Mouse (Mus musculus): Measurements from ENCODE around the gene Pxdn.

The Pxdn gene

DNA sequence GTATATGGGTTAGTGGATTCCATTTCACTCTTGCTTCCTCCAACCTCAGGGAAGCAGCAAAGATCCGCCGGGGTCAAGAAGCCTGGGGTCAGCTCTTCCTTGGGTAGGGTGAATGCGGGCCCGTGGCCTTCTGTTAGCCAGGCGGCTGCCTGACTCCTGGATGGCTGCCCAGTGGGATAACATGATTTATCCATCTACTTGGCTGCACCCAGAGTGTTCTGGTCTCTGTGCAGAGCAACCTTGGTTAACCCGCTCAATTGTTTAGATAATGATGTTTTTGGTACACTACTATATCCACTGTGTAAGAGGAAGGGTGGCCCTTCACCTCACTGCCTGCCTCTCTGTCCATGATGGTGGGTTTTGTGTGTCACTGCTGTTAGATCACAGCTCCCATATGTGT, 14.7 kb downstream of the Pxdn start:
- peak; percentile 32 for DNase-seq (ENCODE audit: low read depth, low spot score)

DNA sequence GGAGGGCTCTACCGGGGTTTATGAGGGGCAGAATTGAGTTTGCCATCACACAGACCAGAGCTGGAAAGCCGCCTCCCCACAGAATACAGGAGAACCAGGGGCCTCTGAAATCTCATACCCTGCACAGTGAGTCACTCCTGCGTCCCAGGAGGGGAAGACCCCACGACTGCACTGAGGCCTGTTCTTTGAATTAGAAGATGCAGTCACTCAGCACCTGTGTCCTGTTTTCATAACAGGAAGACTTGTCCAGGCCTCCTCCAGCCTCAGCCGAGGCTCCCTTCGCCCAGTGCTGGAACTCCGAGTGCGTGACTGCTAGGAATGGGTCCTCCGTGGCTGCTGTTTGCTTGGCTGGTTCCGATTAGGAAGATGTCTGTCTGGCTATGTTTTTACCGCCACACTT, 16.6 kb downstream of the Pxdn start:
- DNase-seq (ENCODE audit: low read depth, low spot score) = peak; percentile 71

DNA sequence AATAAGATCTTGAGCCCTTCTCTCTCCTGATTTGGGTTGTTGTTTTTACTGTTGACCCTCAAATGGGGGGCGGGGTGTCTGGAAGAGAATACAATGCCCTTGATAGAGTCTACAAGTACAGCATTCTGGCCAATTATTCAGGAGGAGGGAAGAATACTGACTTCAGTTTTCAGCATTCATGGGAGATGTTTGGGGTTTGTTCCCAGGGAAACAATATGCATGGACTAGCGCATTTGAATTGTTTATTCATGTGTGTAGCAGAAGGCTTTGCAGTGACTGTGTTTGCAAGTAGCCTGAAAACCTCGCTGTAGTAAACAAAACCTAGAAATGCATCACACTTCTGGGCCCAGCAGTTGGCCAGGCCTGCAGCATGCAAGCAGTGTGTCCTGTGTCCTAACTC, 17.1 kb downstream of the Pxdn start:
- DNase-seq (ENCODE audit: low read depth, low spot score) = no peak

DNA sequence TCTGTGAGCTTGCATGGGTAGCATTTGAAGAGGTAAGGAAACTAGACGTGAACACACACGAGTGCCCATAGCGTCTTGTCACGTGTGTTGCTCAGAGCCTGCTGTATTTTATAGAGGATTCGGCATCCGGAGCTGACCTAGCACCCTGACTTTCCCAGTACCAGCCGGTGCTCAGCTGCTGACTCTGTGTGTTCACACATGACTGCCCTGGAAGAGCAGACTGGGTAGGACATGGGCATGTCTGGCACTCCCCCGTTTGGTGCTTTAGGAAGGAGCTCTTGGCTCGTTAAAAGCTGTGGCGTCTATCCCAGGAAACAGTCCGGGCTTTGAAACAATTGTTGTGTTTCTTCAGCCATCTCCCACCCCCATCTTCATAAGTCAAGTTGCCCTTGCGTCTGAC, 19.6 kb downstream of the Pxdn start:
- DNase-seq (ENCODE audit: low read depth, low spot score) = no peak

DNA sequence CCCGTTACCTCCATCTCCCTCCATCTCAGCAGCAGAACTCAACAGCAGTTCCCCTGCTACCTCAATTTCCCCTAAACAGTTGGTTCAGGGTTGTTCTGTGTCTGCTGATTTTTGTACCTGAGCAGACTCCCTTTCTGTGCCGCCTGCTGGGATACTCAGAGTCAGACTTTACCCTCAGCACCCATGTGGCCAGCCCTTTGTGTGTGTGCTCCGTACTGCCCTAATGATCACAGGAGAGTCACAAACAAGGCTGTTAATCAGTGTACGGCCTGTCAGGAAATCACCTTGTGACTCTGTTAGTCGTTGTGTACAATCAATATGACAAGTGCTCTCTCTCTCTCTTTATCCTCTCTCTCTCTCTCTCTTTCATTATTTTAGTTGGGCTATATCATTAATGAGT, 21.2 kb downstream of the Pxdn start:
- DNase-seq (ENCODE audit: low read depth, low spot score) = no peak

DNA sequence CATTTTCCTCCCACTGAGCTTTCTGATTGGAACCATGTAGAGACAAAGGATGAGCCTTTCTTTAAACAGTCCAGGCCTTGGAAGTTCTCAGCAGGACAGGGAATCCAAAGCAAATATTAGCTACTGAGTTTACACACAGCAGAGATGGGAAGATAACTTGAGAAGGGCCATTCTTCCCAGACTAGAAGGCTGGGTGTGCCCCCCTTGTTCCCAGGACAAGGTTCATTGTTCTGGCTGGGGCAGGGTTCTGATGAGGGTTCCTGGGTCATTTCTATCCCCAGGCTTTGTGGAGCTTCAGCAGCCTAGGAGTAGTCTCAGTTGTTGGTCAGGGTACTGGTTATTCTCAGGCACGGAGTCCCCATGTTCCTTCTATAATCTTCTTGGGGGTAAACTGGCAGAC, 23.6 kb downstream of the Pxdn start:
- DNase-seq (ENCODE audit: low read depth, low spot score) = no peak

DNA sequence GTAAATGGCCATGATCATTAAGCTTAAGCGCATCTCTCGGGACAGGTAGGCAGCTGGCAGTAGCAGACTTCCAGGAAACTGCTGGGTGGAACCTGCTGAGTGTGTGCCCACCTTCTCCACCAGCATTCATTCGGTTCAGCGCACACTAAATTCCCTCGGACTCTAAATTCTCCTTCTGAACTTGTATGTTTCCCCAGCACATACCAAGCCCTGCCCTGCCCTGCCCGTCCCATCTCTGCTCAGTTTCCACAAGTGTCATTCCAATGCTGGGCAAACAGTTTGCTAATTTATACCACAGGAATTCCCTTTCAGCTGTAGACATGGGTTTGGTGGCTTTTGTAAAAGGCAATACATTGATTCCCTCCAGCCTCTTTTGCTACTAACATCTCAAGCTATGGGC, 27.6 kb downstream of the Pxdn start:
- DNase-seq (ENCODE audit: low read depth, low spot score) = no peak

DNA sequence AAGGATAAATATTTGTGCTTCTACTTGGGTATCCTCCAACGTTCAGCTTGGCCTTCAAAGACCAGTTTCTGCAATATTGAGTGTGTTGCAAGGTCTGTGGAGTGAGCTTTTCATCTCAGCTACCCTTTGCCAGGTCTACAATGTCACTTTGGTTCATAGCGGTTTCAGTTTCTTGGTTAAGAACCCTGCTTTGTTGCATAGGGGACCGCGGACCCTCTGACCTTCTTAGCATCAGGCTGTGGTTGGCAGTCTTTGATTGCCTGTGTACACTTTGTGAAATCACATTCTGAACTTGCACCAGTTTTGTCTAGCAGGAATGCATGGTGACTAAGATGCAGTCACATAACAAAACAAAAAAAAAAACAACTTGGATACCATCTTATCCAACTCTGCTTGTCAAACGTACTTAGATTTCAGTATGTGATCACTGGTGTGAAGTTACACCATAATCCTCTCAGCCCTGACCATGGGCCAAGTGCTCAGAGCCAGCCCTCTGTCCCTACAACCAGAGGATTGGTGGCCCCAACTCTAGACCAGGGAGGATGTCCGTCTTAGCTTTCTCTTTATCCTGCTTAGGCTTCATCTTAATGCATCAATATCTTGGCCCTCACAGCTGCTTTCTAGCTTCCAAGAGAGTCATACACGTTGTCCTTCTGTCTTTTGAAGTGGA, 34.5 kb downstream of the Pxdn start:
- no peak for DNase-seq (ENCODE audit: low read depth, low spot score)

DNA sequence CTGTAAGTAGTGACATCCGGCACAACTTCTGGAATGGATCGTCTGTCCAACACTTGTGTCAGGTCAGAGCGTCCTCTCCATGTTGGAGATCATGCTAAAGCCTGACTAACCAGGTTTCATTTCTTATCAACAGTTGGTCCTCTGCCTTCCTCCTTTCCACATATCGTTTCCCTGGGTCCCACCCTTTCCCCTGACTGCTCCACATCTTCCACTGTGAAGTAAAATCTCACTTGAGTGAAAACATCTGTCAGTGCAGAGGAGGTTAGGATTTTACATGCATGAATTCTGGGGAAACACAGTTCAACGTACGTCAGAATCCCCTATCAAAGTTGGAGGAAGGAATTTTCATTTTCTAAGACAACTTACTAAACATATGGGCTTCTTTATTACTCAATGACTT, 35.1 kb downstream of the Pxdn start:
- DNase-seq (ENCODE audit: low read depth, low spot score) = no peak

DNA sequence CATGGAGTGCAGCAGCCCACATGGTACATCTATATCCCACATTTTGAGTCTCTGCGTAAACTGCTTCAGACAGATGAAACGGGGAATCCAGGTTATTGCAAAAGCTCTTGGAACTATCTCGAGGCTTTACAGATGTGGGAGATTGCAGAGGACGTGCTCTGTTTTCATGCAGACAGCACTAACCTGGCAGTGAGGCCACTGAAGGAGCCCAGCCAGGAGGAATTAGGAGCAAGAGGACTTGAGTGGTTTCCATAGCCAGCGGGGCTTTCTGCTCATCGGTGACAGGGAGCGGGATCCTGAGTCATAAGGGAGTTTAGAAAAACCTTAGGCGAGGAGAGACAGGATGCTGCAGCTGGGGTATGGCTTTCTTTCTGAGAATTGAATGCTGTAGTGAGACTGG, 42.7 kb downstream of the Pxdn start:
- no peak for DNase-seq (ENCODE audit: low read depth, low spot score)

DNA sequence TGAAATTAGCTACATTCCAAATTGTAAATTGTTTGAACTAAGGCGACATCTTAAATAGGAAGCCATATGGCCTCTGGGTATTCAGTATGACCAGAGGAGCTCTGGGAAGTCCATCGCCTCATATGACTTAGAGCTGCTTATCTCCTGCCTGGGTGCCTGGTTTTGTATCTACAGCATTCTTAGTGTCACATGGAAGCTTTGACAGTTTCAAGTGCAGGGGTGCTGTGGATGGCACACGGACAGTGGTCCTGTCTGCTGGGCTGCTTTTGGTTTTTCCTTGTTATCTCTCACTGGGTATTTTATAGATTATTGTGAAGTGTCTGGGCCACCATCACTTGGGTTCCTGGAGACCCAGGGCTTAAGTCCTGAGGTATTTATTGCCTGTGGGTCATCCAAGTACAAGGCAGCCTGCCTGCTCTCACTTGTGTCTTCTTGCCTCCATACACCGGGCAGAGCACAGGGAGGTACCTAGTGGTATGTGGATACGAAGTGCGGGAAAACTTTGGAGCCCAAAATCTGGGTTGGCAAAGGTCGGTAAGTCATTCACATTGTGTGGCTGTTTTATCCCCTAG, 44.4 kb downstream of the Pxdn start:
- DNase-seq (ENCODE audit: low read depth, low spot score) = no peak

DNA sequence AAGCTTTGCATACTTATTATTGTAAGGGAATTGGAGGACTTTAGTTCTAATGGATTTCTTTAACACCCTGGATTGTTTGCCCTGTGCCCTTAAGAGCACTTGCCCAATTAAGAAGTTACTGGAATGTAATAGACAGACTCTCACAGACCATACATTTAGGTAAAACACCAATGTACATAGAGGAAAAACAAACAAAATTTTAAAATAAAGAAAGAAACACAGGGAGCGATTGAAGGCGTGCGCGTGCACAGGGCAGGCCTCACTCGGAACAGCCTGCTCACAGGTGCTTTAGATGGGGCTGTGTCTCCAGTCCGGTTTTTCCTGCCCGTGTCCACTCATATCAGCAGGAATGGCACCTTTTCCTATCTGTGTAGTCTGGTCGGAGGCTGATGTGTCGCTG, 45.8 kb downstream of the Pxdn start:
- DNase-seq (ENCODE audit: low read depth, low spot score) = no peak

DNA sequence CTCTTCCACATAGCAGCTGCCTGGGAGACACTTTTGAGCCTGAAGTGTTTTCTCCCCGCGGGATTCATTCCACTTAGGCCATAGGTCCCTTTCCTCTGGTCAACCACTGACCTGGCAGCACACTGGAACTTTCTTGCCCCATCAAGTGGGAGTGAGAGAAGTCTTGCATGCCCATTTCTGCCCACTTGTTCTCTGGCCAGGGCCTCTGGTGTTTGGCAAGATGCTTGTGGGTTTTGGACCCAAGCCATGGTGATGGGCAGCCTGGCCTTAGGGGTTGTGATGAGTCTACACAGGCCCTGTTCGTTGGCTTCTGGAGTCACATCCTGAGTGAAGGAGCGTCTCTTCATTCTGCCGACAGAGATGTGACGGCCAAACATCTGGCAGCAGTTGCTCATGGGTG, 47.7 kb downstream of the Pxdn start:
- no peak for DNase-seq (ENCODE audit: low read depth, low spot score)

DNA sequence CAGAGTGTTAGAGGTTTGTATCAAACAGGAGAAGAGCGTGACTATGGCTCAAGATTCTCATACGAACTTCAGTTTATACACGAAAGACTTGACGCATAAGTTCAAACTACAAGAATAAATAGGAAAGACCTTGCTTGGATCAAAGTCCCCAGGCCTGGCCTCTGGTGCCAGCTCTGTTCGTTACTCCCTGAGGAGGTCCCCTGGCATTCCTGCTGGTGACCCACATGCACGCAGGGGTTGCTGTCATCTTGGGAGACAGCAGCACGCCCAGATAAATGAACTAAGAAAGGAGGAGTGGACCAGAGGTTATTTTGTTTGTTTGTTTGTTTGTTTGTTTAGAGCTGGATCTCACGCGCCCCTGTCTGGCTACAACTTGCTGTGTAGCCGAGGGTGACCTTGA, 48.8 kb downstream of the Pxdn start:
- no peak for DNase-seq (ENCODE audit: low read depth, low spot score)

DNA sequence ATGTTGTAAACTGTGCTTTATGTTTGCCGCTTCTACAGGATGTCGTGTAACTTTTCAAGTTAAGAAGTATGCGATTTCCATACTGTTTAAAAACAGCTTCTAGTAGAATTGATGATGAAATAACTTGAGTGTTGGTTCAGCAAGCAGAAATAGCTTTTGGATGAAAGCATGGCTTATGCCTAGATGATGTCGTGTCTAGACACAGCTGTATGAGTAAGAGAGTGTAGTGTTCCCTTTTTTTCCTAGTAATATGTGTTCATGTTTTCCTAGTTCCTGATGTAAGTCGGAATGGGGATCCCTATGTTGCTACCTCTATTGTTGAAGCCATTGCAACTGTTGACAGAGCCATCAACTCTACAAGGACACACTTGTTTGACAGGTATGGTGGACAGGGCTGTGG, 61.5 kb downstream of the Pxdn start:
- peak; percentile 65 for DNase-seq (ENCODE audit: low read depth, low spot score)

DNA sequence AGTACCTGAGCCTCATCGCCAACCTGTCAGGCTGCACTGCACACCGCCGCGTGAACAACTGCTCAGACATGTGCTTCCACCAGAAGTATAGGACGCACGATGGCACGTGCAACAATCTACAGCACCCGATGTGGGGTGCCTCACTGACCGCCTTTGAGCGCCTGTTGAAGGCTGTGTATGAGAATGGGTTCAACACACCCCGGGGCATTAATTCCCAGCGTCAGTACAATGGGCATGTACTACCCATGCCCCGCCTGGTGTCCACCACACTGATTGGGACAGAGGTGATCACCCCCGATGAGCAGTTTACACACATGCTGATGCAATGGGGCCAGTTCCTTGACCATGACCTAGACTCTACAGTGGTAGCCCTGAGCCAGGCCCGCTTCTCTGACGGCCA, 64.5 kb downstream of the Pxdn start:
- no peak for DNase-seq (ENCODE audit: low read depth, low spot score)

DNA sequence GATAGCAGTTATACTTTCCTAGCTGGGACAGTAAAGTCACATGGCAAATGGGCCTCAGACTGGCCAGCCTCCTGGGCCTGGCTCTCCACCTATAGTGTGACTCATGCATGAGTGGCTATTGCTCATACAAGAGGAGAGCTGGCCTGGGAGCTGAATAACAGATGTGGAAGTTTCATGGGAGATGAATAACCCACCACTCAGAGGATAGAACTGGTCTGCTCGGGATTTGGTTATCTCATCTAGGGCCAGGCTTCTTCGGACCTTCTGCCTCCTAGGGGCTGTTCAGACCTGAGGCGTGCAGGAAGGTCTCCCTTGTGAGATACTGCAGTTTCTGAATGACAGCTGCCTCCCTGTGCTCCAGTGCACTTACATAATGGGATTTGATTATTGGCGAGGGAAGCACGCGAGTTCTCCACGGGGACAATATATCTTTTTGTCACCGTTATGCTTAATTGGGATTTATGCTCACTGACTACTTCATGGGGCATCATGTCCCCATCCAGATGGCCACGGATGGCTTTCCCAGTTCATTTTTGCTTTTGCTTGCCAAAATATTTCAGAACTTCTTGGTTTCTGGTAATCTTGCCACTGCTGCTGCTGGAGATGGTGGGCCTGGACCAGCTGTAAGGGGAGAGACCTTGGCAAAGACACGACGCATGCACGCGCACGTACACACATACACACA, 66.4 kb downstream of the Pxdn start:
- peak; percentile 96 for DNase-seq (ENCODE audit: low read depth, low spot score)

DNA sequence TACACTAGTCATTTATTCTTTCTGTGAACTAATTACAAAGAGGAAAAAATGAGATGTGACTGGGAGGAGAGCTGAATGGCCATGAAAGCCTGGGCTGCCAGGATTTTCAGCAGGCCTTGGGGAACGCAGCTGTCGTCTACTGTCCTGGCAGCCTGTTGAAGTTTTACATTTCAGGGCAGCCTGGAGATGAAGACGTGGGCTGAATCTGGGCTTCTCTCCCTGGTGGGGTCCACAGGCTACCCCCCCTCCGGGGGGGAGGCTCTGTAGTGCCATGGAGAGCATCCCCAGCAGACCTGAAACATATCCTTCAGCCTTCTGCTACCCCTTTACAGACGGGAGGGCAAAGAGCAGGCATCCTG, 66.9 kb downstream of the Pxdn start:
- DNase-seq (ENCODE audit: low read depth, low spot score) = no peak

DNA sequence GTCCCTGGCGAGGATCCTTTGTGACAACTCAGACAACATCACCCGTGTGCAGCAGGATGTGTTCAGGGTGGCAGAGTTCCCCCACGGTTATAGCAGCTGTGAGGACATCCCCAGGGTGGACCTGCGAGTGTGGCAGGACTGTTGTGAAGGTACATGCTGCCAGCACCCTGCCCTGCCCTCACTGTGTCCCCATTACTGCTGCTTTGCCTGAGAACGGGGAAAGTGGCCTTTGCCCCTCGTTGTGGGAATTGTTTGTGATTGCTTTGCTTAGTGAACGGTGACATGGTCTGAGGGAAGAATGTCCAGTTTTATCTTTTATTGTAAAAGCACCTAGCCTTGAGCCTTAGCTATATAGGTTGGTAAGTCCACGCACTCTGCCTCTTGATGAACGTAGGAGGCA, 69.2 kb downstream of the Pxdn start:
- DNase-seq (ENCODE audit: low read depth, low spot score) = no peak

DNA sequence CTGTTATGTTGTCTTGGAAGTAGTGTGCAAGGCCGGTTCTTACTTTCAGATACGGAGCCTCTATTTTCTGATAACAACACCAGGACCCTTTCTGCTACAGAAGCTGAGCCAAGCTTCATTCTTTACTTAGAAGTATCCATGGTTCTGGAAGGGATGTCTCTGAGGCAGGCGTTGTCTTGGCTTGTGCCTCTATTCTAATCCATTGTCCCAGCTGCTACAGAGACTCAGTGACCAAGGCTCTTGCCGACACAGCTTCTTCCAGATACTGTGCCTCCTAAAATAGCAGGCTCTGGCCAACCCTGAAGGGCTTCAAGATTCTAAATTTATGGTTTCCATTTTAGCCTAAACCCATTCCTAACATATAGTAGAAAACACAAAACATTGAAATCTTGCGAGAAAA, 71.3 kb downstream of the Pxdn start:
- DNase-seq (ENCODE audit: low read depth, low spot score) = no peak

DNA sequence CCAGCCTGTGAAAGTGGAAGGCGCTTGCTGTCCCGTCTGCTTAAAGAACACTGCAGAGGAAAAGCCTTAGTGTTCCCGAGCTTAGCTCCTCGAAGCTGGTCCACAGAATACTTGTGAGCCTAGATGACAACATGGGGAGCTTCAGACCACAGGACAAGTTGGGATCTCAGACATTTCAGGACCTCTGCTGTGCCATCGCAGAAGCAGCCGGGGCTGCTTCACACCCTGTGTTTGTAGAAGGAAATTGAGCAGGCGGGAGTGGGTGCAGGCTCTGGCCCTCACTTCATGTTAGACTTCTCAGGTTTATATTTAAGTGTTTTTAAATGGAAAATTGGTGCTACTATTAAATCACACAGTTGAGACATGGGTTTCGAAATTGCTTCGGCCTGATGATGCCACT, 78.1 kb downstream of the Pxdn start:
- DNase-seq (ENCODE audit: low read depth, low spot score) = no peak

DNA sequence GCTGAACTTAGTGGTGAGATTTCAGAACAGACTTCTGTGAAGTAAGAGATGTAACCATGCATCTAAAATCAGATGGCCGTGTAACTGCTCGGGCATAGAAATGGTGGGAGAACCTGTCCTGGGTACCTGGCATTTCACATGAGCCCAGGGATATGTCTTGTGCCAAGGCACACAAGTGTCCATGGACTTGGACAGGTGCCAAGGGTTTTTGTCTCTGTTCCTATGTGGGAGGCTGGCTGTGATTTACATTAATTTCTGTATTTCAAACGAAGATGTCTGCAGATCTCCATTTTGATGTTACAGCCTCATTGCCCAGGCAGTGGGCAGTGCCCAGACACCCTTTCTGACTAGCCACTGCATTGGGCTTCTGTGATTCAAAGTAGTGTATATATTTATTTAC, 79.7 kb downstream of the Pxdn start:
- DNase-seq (ENCODE audit: low read depth, low spot score) = no peak

DNA sequence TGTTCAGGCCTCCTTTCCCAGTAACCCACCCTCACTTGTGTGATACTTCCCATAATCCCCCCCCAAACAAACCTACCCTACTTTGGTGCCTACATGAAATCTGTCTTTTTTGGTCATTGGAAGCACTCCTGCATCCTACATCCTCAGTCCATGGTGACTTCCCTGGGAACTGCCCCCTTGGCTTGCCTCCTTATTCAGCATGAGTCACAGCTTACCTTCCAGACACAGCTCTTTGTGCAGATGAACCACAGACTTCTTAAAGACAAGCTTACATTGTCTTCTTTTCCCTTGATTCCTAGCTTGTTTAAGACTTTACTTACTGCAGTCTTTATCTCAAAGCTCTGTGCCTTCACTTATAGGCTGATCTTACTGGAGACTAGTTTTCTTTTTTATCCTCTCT, 83.0 kb downstream of the Pxdn start:
- peak; percentile 73 for DNase-seq (ENCODE audit: low read depth, low spot score)

DNA sequence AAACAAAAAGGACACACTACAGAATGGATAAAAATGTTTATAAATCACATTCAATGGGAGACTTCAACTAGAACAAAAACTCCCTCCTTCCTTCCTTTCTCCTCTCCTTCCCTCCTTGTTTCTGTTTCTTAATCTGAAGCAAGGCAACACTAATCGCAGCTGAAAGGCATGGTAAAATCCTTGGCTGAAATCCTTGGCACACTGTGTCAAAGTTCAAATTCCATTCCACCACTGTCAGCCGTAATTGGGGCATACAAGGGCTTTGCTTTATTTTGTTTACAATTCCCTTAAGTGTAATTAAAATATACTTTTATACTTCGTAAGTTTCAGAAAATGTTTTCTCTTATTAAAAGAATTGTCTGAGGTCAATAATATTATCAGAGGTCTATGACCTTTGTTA, 86.1 kb downstream of the Pxdn start:
- peak; percentile 79 for DNase-seq (ENCODE audit: low read depth, low spot score)
